Mouse (Mus musculus): ENCODE results near the gene Ikzf3.
A peak's percentile ranks its signal among the peaks of the same experiment; 100 is the strongest.

Ikzf3 gene

DNA sequence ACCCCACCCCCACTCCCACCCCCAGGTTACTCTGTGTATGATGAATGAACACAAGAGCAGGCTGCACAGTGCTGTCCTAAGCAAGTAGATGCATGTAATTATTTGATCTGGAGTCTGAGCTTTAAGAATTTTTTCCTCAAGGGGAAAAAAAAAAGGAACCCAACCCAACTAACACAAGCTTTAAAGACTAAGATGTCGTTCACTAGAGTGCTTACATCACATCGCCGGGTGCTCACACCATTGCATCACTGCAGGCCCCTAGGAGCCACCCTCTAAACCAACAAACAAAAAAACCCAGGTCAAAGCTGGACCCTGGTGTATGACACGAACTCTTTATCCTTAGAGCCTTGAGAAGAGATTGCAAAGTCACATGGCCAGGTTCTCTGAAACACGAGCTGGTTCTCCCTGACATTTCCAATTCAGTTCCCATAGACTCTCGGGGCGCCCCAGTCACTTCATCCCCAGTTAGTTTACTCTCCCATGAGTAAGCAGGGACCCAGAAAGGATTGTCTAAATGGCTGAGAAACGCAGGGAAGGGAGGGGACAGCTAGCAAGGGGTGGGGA is 71.8 kb downstream of the Ikzf3 start:
- no peak for DNase-seq (ENCODE audit: low read depth)

- no peak for DNase-seq (ENCODE audit: low read depth)
Observed at GRCm38 (mm10) chr11:98472696-98473095, 73.1 kb downstream of the Ikzf3 start.

DNA sequence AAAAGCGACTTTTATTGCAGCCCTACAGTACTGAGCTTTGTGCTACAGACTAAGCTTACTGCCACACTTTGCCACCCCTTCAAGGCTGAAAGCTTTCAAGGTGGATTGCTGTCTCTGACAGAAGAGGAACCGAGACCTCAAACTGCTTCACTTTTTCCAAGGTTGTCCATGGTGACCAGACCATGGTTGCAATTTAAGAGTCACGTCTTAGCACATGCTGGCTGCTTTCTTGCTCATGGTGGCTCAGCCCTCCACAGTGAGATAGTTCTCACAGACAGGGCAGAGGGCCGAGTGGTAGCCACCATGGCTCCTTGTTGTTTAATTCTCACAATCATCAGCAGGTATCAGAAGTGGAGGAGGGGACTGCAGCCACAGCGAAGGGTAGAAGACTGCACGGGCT is 75.0 kb downstream of the Ikzf3 start:
- no peak for DNase-seq (ENCODE audit: low read depth)

DNA sequence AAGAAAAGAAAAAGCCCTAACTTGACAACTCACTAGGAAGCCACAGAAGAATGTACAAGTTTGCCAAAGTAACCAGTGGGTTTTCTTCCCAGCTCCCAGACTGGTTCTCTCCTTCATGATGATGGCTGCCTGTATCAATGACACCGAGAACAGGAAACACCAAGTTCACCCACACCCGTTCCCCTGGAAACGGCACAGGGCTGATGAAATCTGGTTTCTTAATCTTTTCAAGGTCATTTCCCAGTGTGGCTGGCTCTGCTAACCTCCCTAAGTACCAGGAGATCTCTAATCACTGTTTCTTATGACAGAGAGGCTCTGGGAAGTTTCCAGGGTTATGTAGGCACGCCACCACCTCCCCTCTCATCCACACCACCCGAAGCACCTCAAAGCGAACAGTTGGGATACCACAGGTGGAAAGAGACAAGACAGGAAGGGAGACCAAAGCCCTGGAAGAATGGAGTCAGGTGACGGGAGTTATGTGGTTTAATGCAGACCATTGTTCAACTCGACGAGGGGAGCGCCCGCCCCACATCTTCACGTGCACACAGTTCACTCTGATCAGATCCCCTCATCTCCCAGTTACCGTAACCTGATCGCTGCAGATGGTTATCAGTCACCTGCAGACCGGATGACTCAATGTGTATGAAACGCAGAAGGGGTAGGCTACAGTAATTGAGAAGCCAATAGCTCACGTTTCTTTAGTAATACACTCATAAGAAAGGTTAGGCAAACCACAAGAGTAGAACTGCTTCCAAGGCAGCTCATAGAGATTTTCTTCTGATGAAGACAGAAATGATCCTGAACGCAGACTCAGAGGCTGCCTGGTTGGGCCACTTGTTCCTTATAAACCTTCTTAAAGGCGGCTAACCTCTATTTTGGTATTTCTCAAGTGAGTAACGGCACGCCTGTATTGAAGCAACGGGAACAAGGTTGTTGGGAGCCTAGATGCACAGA is 75.8 kb downstream of the Ikzf3 start:
- DNase-seq (ENCODE audit: low read depth), result peak; percentile 94

DNA sequence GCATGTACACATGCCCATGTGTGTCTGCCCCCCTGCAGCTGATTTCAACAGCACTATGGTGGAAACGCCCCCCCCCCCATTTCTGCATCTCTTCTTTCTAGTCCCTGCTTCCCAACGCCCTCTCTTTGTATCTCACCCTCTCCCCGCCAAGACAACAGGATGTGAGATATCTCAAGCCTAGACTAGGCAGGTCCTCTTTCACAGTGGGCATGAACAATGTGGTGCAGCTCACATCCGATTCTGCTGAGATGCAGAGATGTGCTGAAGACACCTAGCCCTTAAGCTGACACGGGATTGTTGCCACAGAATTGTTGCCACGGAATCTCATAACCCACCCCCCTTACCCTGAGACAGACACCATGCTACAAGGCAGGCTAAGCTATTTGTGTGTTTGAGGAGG is 81.3 kb downstream of the Ikzf3 start:
- DNase-seq (ENCODE audit: low read depth), result no peak

DNA sequence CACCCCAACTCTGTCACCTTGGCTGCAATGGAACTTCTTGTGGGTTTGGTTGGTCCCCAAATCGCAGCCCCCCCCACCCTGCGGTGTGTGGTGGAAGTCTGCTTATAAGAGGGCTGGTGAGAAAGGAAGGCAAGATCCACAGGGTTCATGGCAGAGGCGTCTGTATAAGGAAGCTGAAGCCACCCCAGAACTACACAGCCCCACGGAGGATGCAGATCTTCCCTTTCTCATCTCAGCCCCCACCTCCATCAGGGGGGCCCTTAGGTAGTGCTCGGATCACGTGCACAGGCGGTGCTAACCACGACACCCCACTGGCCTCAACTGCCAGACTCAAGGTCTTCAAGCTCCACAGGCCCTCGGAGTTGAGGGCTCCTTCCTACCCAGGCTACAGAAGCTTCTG is 81.9 kb downstream of the Ikzf3 start:
- DNase-seq (ENCODE audit: low read depth), result no peak

DNA sequence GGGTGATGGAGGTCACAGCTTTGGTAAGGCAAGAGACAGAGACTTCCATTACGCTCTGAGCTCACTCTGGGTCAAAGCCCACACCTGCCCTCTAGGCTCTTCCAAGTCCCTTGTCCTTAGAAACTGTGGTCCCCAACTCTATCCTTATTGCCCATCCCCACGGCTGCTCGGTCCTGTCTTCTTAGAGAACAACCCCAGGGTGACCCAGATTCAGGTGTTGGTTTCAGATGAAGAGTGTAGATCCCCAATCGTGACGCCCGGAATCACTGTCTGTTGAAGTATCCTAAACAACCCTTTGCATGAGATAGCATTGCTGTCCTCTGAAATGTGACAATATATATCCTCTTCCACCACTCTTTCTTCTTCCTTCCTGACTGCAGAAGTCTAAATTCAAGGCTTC is 83.6 kb downstream of the Ikzf3 start:
- no peak for DNase-seq (ENCODE audit: low read depth)

DNA sequence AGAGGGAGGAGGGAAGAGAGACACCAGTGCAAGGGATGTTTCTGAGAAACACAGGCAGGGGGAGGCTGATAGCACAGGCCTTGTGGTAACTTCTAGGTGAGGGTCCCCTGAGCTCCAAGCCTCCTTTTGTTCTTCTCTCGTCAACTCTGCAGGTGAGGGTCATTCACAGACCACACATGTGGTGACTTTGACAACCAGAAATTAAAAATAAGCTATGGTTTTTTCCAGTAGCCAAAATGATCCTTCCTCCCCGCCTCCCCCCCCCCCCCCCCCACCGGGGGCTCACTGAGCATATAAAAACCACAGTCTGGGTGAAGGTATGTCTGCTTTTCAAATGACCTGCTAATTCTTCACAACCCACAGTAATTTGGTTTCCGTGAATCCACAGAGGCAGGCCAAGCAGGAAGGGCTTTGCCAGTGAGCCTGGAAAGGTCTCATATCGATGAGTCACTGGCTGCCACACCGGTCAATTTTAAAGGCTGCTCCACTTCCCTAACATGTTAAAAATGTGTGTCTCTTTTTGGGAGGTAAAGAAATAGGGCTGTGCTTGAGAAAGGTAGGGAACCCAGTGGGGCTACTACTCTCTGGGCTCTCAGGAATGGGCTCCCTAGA is 84.6 kb downstream of the Ikzf3 start:
- DNase-seq (ENCODE audit: low read depth), result peak; percentile 57

DNA sequence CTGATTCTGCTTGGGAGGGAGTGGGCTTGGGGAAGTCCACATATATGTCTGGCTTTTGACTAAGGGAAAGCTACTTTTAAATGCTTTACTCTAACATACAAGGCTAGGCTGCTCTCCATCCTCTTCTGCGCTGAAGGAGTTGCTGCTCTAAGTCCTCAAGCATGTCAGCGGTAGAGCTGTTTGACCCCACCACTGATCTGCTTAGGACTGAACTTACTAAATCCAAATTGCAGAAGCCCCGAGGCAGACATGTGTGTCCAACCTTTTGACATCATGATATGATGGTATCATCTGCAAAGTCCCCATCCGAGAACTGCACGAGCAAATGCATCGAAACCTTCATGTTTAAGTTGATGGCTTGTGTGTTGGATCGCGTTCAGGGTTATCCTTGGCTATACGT is 86.0 kb downstream of the Ikzf3 start:
- no peak for DNase-seq (ENCODE audit: low read depth)

- no peak for DNase-seq (ENCODE audit: low read depth)
Observed at GRCm38 (mm10) chr11:98459071-98459741, 86.6 kb downstream of the Ikzf3 start.

- no peak for DNase-seq (ENCODE audit: low read depth)
Observed at GRCm38 (mm10) chr11:98458121-98458990, 87.5 kb downstream of the Ikzf3 start.

- no peak for DNase-seq (ENCODE audit: low read depth)
Observed at GRCm38 (mm10) chr11:98457367-98458120, 88.3 kb downstream of the Ikzf3 start.

DNA sequence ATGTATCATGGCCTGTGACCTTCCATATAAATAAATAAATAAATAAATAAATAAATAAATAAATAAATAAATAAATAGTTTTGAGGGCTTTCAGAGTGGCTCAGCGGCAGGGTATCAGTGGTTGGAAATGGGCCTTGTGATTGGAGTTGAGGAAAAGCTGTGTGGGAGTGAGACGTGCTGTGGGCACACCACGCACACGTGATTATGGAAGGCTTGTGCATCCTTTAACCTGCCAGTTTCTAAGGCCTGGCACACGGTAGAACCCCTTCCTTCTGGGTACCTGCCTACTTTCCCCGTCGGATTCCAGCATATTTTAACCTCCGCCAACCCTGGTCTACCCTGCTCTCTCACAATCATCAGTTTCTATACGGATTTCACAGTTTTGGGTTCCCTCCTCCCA is 88.9 kb downstream of the Ikzf3 start:
- DNase-seq (ENCODE audit: low read depth), result no peak

GRCm38 (mm10) chr11:98456545-98456944 is 89.3 kb downstream of the Ikzf3 start:
- DNase-seq (ENCODE audit: low read depth), result no peak

DNA sequence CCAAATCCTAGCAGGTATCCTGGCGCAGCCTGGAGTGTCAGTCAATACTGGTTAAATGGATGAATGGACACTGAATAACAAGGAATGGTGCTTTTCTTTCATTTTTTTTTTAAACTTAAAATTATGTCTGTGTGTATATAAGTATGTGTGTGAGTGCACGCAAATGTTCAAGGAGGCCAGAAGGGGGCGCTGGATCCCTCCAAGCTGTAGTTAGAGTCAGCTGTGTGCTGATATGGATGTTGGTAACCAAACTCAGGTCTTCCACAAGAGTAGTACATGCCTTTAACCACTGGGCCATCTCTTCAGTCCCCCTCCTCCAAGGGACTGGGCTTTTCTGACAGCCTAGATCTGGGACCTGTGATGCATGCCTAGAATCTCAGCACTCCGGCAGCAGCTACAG is 90.3 kb downstream of the Ikzf3 start:
- no peak for DNase-seq (ENCODE audit: low read depth)

GRCm38 (mm10) chr11:98449921-98450771 is 95.7 kb downstream of the Ikzf3 start:
- DNase-seq (ENCODE audit: low read depth), result no peak

GRCm38 (mm10) chr11:98449419-98449818 is 96.4 kb downstream of the Ikzf3 start:
- no peak for DNase-seq (ENCODE audit: low read depth)

GRCm38 (mm10) chr11:98448191-98448790 is 97.5 kb downstream of the Ikzf3 start:
- no peak for DNase-seq (ENCODE audit: low read depth)

GRCm38 (mm10) chr11:98447475-98447834 is 98.4 kb downstream of the Ikzf3 start:
- no peak for DNase-seq (ENCODE audit: low read depth)

Data from fibroblast of lung, adult 2 months (primary cell).